Mouse (Mus musculus): ENCODE data around the gene Ccdc137. TPM values are rescaled to one million over a fixed set of nuclear protein-coding genes. Genes with fewer than 3 reads are reported as not detected.
A peak's percentile ranks its signal among the peaks of the same experiment; 100 is the strongest.

Ccdc137 gene
- polyA plus RNA-seq, 1 experiment from 2014 or later = 18.6 TPM

- 56% methylated on average over 6 of the region's 6 CpGs for WGBS
- H3K4me1 ChIP-seq (ENCODE audit: control insufficient read depth, insufficient read depth, low read length) = peaks cover 6% of the 10 kb centered on the region
- ATAC-seq = no peak
- no peaks in the 10 kb centered on the region for H3K27me3 ChIP-seq (replicated peaks; ENCODE audit: control insufficient read depth, insufficient read depth, low read length)
- no peak overlapping the region for H3K27ac ChIP-seq (ENCODE audit: low read depth, low read length)
- H3K4me2 ChIP-seq (ENCODE audit: low read length) = no peak overlapping the region
- H3K9me3 ChIP-seq (replicated peaks; ENCODE audit: control insufficient read depth, low read length) = no peaks in the 10 kb centered on the region
- DNase-seq (ENCODE audit: low spot score) = peak; percentile 36
- no peak overlapping the region for H3K4me3 ChIP-seq (ENCODE audit: low read depth, low read length)
- no peaks in the 10 kb centered on the region for H3K36me3 ChIP-seq (ENCODE audit: control insufficient read depth, insufficient read depth, low read length)
- H3K9ac ChIP-seq (ENCODE audit: low read length) = no peak overlapping the region
These were observed 55.0 kb downstream of the Ccdc137 start for GRCm38 (mm10) chr11:120512790-120513453.

Other genes starting within 250 kb of the Ccdc137 start
- 12.6 and 14.5 TPM in 2 replicates for gene Bahcc1, start 225.2 kb upstream of the Ccdc137 start, polyA plus RNA-seq (2014; fragmentation: Nextera tagmentation; extraction: Ambion mirVana)
- gene Actg1, start 109.6 kb upstream of the Ccdc137 start, polyA plus RNA-seq (2014; fragmentation: Nextera tagmentation; extraction: Ambion mirVana) = 3,852 and 3,863 TPM in 2 replicates
- gene Fscn2, start 96.6 kb upstream of the Ccdc137 start, polyA plus RNA-seq (2014; fragmentation: Nextera tagmentation; extraction: Ambion mirVana) = 0.75 and 1.4 TPM in 2 replicates
- gene Faap100, start 79.4 kb upstream of the Ccdc137 start, polyA plus RNA-seq (2014; fragmentation: Nextera tagmentation; extraction: Ambion mirVana) = 51.7 and 71.1 TPM in 2 replicates
- 29.9 and 30.8 TPM in 2 replicates for gene Nploc4, start 20.4 kb upstream of the Ccdc137 start, polyA plus RNA-seq (2014; fragmentation: Nextera tagmentation; extraction: Ambion mirVana)
- not detected in 2 replicates for gene Tspan10, start 15.5 kb upstream of the Ccdc137 start, polyA plus RNA-seq (2014; fragmentation: Nextera tagmentation; extraction: Ambion mirVana)
- not detected in 2 replicates for gene Pde6g, start 4.6 kb upstream of the Ccdc137 start, polyA plus RNA-seq (2014; fragmentation: Nextera tagmentation; extraction: Ambion mirVana)
- 11.6 and 15.3 TPM in 2 replicates for gene Oxld1, start within 50 bp of the Ccdc137 start, polyA plus RNA-seq (2014; fragmentation: Nextera tagmentation; extraction: Ambion mirVana)
- gene Arl16, start 9.5 kb downstream of the Ccdc137 start, polyA plus RNA-seq (2014; fragmentation: Nextera tagmentation; extraction: Ambion mirVana) = 37.4 and 43.9 TPM in 2 replicates
- 143 and 155 TPM in 2 replicates for gene Mrpl12, start 26.5 kb downstream of the Ccdc137 start, polyA plus RNA-seq (2014; fragmentation: Nextera tagmentation; extraction: Ambion mirVana)
- 29.7 and 31.6 TPM in 2 replicates for gene Slc25a10, start 33.7 kb downstream of the Ccdc137 start, polyA plus RNA-seq (2014; fragmentation: Nextera tagmentation; extraction: Ambion mirVana)
- gene Gcgr, start 72.6 kb downstream of the Ccdc137 start, polyA plus RNA-seq (2014; fragmentation: Nextera tagmentation; extraction: Ambion mirVana) = 0.14 TPM in 1 of 2 replicates, not detected in the other
- gene Mcrip1, start 91.6 kb downstream of the Ccdc137 start, polyA plus RNA-seq (2014; fragmentation: Nextera tagmentation; extraction: Ambion mirVana) = 291 and 313 TPM in 2 replicates
- not detected in 2 replicates for gene Ppp1r27, start 93.0 kb downstream of the Ccdc137 start, polyA plus RNA-seq (2014; fragmentation: Nextera tagmentation; extraction: Ambion mirVana)
- 325 and 332 TPM in 2 replicates for gene P4hb, start 115.1 kb downstream of the Ccdc137 start, polyA plus RNA-seq (2014; fragmentation: Nextera tagmentation; extraction: Ambion mirVana)
- 449 and 481 TPM in 2 replicates for gene Arhgdia, start 123.5 kb downstream of the Ccdc137 start, polyA plus RNA-seq (2014; fragmentation: Nextera tagmentation; extraction: Ambion mirVana)
- gene Alyref, start 140.2 kb downstream of the Ccdc137 start, polyA plus RNA-seq (2014; fragmentation: Nextera tagmentation; extraction: Ambion mirVana) = 318 and 352 TPM in 2 replicates
- gene Anapc11, start 140.3 kb downstream of the Ccdc137 start, polyA plus RNA-seq (2014; fragmentation: Nextera tagmentation; extraction: Ambion mirVana) = 237 and 281 TPM in 2 replicates
- 0.46 and 0.98 TPM in 2 replicates for gene Npb, start 150.4 kb downstream of the Ccdc137 start, polyA plus RNA-seq (2014; fragmentation: Nextera tagmentation; extraction: Ambion mirVana)
- 113 and 134 TPM in 2 replicates for gene Pcyt2, start 159.8 kb downstream of the Ccdc137 start, polyA plus RNA-seq (2014; fragmentation: Nextera tagmentation; extraction: Ambion mirVana)
- 30.4 and 40.8 TPM in 2 replicates for gene Sirt7, start 167.1 kb downstream of the Ccdc137 start, polyA plus RNA-seq (2014; fragmentation: Nextera tagmentation; extraction: Ambion mirVana)
- 20.0 and 23.6 TPM in 2 replicates for gene Mafg, start 175.5 kb downstream of the Ccdc137 start, polyA plus RNA-seq (2014; fragmentation: Nextera tagmentation; extraction: Ambion mirVana)
- 33.6 and 33.9 TPM in 2 replicates for gene Pycr1, start 185.7 kb downstream of the Ccdc137 start, polyA plus RNA-seq (2014; fragmentation: Nextera tagmentation; extraction: Ambion mirVana)
- gene Myadml2, start 190.0 kb downstream of the Ccdc137 start, polyA plus RNA-seq (2014; fragmentation: Nextera tagmentation; extraction: Ambion mirVana) = 0.38 and 0.48 TPM in 2 replicates
- 0.36 and 0.61 TPM in 2 replicates for gene Notum, start 203.1 kb downstream of the Ccdc137 start, polyA plus RNA-seq (2014; fragmentation: Nextera tagmentation; extraction: Ambion mirVana)
- gene Aspscr1, start 214.9 kb downstream of the Ccdc137 start, polyA plus RNA-seq (2014; fragmentation: Nextera tagmentation; extraction: Ambion mirVana) = 129 TPM in 2 replicates